Mouse (Mus musculus): ENCODE results near the gene Ogdh. TPM values are rescaled to one million over a fixed set of nuclear protein-coding genes. Genes with fewer than 3 reads are reported as not detected.
A peak's percentile ranks its signal among the peaks of the same experiment; 100 is the strongest.
"Not testable (repeated sequence)": the region's sequence is repeated elsewhere in the genome, so short reads cannot be mapped to it uniquely, and the experiment has no call there.

Gene Ogdh
- polyA plus RNA-seq, 1 experiment from 2014 or later = 142 TPM

DNA sequence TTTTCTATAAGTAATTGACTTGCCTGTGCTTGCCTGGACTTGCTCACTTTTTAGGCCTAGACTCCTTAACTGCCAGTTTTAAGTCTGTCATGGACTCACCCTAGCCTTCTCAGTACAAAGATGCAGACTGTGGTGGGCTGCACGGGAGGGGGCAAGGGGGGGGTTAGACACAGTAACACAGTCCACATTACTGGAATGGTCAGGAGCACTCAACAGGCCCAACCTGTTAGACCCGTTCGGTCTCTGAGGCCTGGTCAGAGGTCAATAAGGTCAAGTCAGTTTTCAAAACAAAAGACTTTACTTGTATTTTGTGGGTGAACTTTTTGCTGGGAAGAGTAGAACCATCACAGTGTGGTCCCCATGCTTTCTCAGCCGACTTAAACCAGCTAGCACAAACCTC lies 75.7 kb downstream of the Ogdh start:
- ATAC-seq = no peak
- no peak overlapping the region for H3K9ac ChIP-seq (ENCODE audit: low read depth, low read length)
- H3K4me3 ChIP-seq (ENCODE audit: low read length) = no peak overlapping the region
- no peaks in the 10 kb centered on the region for H3K27me3 ChIP-seq (replicated peaks; ENCODE audit: control insufficient read depth, insufficient read depth, low read length)
- no peak overlapping the region for H3K4me2 ChIP-seq (ENCODE audit: low read length)
- 80% methylated on average over 4 of the region's 4 CpGs for WGBS
- no peaks in the 10 kb centered on the region for H3K9me3 ChIP-seq (ENCODE audit: control insufficient read depth, low read length)
- no peaks in the 10 kb centered on the region for H3K4me1 ChIP-seq (ENCODE audit: control insufficient read depth, insufficient read depth, low read depth, low read length)
- no peaks in the 10 kb centered on the region for H3K36me3 ChIP-seq (ENCODE audit: control insufficient read depth, insufficient read depth, low read length)
- H3K27ac ChIP-seq (ENCODE audit: low read depth, low read length) = no peak overlapping the region

GRCm38 (mm10) chr11:6367986-6368385 lies 76.6 kb downstream of the Ogdh start:
- H3K9ac ChIP-seq (ENCODE audit: low read depth, low read length); H3K36me3 ChIP-seq (ENCODE audit: control insufficient read depth, insufficient read depth, low read length); ATAC-seq; H3K4me2 ChIP-seq (ENCODE audit: low read length); H3K4me1 ChIP-seq (ENCODE audit: control insufficient read depth, insufficient read depth, low read depth, low read length); H3K4me3 ChIP-seq (ENCODE audit: low read length); H3K27me3 ChIP-seq (replicated peaks; ENCODE audit: control insufficient read depth, insufficient read depth, low read length); H3K9me3 ChIP-seq (ENCODE audit: control insufficient read depth, low read length); H3K27ac ChIP-seq (ENCODE audit: low read depth, low read length): not testable (repeated sequence)
- 91% methylated on average over 5 of the region's 5 CpGs for WGBS

- 94% methylated on average over 11 of the region's 11 CpGs for WGBS
These were observed 80.1 kb downstream of the Ogdh start for GRCm38 (mm10) chr11:6371376-6372155.

GRCm38 (mm10) chr11:6372784-6373183 lies 81.4 kb downstream of the Ogdh start:
- H3K4me1 ChIP-seq (ENCODE audit: control insufficient read depth, insufficient read depth, low read depth, low read length) = no peaks in the 10 kb centered on the region
- H3K9me3 ChIP-seq (ENCODE audit: control insufficient read depth, low read length) = no peaks in the 10 kb centered on the region
- no peak overlapping the region for H3K4me2 ChIP-seq (ENCODE audit: low read length)
- no peaks in the 10 kb centered on the region for H3K36me3 ChIP-seq (ENCODE audit: control insufficient read depth, insufficient read depth, low read length)
- no peak overlapping the region for H3K4me3 ChIP-seq (ENCODE audit: low read length)
- no peak overlapping the region for H3K9ac ChIP-seq (ENCODE audit: low read depth, low read length)
- H3K27me3 ChIP-seq (replicated peaks; ENCODE audit: control insufficient read depth, insufficient read depth, low read length) = no peaks in the 10 kb centered on the region
- 86% methylated on average over 9 of the region's 9 CpGs for WGBS
- H3K27ac ChIP-seq (ENCODE audit: low read depth, low read length) = no peak overlapping the region
- ATAC-seq = no peak

More at GRCm38 (mm10) chr11:6371376-6372155, 80.1 kb downstream of the Ogdh start:
- Histone ChIP-seq H3K27me3 (replicated peaks; ENCODE audit: control insufficient read depth, insufficient read depth, low read length) (no peaks in the 10 kb centered on the region), H3K9me3 (ENCODE audit: control insufficient read depth, low read length) (no peaks in the 10 kb centered on the region), H3K27ac (ENCODE audit: low read depth, low read length) (no peak overlapping the region), H3K4me2 (ENCODE audit: low read length) (no peak overlapping the region), H3K36me3 (ENCODE audit: control insufficient read depth, insufficient read depth, low read length) (no peaks in the 10 kb centered on the region), H3K4me1 (ENCODE audit: control insufficient read depth, insufficient read depth, low read depth, low read length) (no peaks in the 10 kb centered on the region), H3K4me3 (ENCODE audit: low read length) (no peak overlapping the region), H3K9ac (ENCODE audit: low read depth, low read length) (no peak overlapping the region)
- ATAC-seq = no peak

DNA sequence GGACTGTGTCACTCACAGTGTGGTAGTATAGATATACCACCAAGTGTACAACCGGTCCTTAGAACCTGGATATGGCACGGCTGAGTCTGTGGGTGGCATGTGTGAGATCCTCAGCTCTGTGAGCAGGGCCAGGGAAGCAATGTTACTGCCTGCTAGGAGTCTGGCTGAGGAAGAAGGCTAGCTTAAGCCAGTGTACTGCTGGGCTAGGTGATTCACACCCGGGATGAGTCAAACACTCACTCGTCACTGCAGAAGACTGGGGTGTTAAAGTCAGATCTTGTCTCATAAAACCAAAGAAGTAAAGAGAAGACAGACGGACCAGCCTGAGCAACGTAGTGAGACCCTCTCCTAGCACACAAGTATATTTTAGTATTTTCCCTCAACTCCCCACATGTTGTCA lies 89.5 kb downstream of the Ogdh start:
- 87% methylated on average over 6 of the region's 6 CpGs for WGBS

DNA sequence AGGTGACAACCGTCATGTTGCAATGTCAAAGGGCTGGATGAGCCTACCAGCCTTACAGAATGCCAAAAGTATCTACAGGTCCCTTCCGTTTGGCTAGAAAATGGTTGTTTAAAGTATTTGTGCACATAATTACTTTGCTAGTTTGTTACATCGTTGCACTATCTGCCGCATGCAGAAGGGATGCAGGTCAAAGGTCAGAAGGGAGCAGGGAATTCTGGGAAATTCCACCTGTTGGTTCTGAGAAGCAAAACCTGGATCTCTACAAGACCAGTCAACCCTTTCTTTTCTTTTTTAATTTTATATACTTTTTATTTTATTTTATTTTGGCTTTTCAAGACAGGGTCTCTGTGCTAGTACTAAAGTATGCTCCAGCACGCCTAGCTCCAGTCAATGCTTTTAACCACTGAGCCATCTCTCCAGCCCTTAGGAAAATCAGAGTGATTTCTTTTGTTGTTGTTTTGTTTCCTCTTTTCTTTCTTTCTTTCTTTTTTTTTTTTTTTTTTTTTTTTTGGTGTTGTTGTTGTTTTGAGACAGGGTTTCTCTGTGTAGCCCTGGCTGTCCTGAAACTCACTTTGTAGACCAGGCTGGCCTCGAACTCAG lies 96.8 kb downstream of the Ogdh start:
- WGBS = 87% methylated on average over 6 of the region's 6 CpGs
- peaks cover 10% of the 10 kb centered on the region for H3K36me3 ChIP-seq (ENCODE audit: control insufficient read depth, insufficient read depth, low read length)
- peak overlapping the region; percentile 48 for H3K4me2 ChIP-seq (ENCODE audit: low read length)
- no peaks in the 10 kb centered on the region for H3K9me3 ChIP-seq (ENCODE audit: control insufficient read depth, low read length)
- H3K27me3 ChIP-seq (replicated peaks; ENCODE audit: control insufficient read depth, insufficient read depth, low read length) = no peaks in the 10 kb centered on the region
- peaks cover 16% of the 10 kb centered on the region for H3K4me1 ChIP-seq (ENCODE audit: control insufficient read depth, insufficient read depth, low read depth, low read length)
- peak overlapping the region; percentile 91 for H3K4me3 ChIP-seq (ENCODE audit: low read length)
- peak overlapping the region; percentile 95 for H3K27ac ChIP-seq (ENCODE audit: low read depth, low read length)
- H3K9ac ChIP-seq (ENCODE audit: low read depth, low read length) = no peak overlapping the region
- ATAC-seq = no peak

More for the DNA sequence above, 89.5 kb downstream of the Ogdh start:
- no peak overlapping the region for H3K4me3 ChIP-seq (ENCODE audit: low read length)
- ATAC-seq = no peak
- no peaks in the 10 kb centered on the region for H3K36me3 ChIP-seq (ENCODE audit: control insufficient read depth, insufficient read depth, low read length)
- no peak overlapping the region for H3K4me2 ChIP-seq (ENCODE audit: low read length)
- H3K4me1 ChIP-seq (ENCODE audit: control insufficient read depth, insufficient read depth, low read depth, low read length) = no peaks in the 10 kb centered on the region
- no peak overlapping the region for H3K9ac ChIP-seq (ENCODE audit: low read depth, low read length)
- no peak overlapping the region for H3K27ac ChIP-seq (ENCODE audit: low read depth, low read length)
- no peaks in the 10 kb centered on the region for H3K9me3 ChIP-seq (ENCODE audit: control insufficient read depth, low read length)
- no peaks in the 10 kb centered on the region for H3K27me3 ChIP-seq (replicated peaks; ENCODE audit: control insufficient read depth, insufficient read depth, low read length)

DNA sequence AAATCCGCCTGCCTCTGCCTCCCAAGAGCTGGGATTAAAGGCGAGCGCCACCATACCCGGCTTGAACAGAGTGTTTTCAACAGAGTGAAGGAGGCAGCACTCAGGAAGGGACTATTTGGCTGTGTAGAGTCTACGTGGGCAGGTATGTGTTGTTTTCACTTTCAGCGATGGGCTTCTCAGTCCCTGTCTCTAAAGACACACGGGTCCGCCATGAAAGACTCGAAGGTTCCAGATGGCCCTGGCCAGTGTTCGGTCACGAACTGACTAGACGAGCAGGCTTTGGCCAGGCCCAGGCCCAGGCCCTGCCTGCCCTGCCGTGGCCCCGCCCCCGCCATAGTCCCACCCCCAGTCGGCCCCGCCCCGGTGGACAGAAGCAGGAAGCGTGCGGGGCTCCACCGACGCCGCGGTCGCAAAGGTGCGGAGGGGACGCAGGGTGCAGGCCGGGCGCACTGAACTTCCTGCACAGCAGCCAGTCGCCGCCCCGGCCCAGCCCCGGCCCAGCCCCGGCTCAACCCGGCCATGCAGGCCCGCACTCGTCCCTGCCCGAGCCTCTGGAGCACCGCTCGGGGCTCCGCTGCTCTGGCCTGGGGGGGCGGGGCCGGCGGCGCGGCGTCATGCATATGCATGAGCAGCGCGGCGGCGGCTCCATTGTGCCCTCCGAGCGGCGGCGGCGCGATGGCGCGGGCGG lies 97.4 kb downstream of the Ogdh start, which contains the start of gene Zmiz2:
Gene Zmiz2 (plus strand): TSS at position 349 of the 688 bp plus-strand sequence.
- WGBS = 8% methylated on average over 36 of the region's 60 CpGs
- H3K27ac ChIP-seq (ENCODE audit: low read depth, low read length) = peak within 1 kb of the TSS; percentile 95
- peak within 1 kb of the TSS; percentile 99 for H3K9ac ChIP-seq (ENCODE audit: low read depth, low read length)
- H3K27me3 ChIP-seq (replicated peaks; ENCODE audit: control insufficient read depth, insufficient read depth, low read length) = no peaks in the 10 kb centered on the region
- H3K36me3 ChIP-seq (ENCODE audit: control insufficient read depth, insufficient read depth, low read length) = peaks cover 10% of the 10 kb centered on the region
- no peaks in the 10 kb centered on the region for H3K9me3 ChIP-seq (ENCODE audit: control insufficient read depth, low read length)
- peaks cover 16% of the 10 kb centered on the region for H3K4me1 ChIP-seq (ENCODE audit: control insufficient read depth, insufficient read depth, low read depth, low read length)
- H3K4me2 ChIP-seq (ENCODE audit: low read length) = peak within 1 kb of the TSS; percentile 80
- ATAC-seq = peak; percentile 98
- peak within 1 kb of the TSS; percentile 91 for H3K4me3 ChIP-seq (ENCODE audit: low read length)

- ATAC-seq = peak; percentile 44
- Histone ChIP-seq H3K27ac (ENCODE audit: low read depth, low read length) (peak overlapping the region; percentile 95), H3K36me3 (ENCODE audit: control insufficient read depth, insufficient read depth, low read length) (peaks cover 10% of the 10 kb centered on the region), H3K9ac (ENCODE audit: low read depth, low read length) (peak overlapping the region; percentile 99), H3K9me3 (ENCODE audit: control insufficient read depth, low read length) (no peaks in the 10 kb centered on the region), H3K4me2 (ENCODE audit: low read length) (peak overlapping the region; percentile 80), H3K27me3 (replicated peaks; ENCODE audit: control insufficient read depth, insufficient read depth, low read length) (no peaks in the 10 kb centered on the region), H3K4me3 (ENCODE audit: low read length) (peak overlapping the region; percentile 91), H3K4me1 (ENCODE audit: control insufficient read depth, insufficient read depth, low read depth, low read length) (peaks cover 16% of the 10 kb centered on the region)
- under 1% methylated on average over 39 of the region's 43 CpGs for WGBS
These were observed 98.1 kb downstream of the Ogdh start for GRCm38 (mm10) chr11:6389483-6389921.

Data from hindbrain, embryonic 16.5 days (tissue).